Comparison of ENCODE assay signal across 8 mouse cellular contexts in the genomic region with DNA sequence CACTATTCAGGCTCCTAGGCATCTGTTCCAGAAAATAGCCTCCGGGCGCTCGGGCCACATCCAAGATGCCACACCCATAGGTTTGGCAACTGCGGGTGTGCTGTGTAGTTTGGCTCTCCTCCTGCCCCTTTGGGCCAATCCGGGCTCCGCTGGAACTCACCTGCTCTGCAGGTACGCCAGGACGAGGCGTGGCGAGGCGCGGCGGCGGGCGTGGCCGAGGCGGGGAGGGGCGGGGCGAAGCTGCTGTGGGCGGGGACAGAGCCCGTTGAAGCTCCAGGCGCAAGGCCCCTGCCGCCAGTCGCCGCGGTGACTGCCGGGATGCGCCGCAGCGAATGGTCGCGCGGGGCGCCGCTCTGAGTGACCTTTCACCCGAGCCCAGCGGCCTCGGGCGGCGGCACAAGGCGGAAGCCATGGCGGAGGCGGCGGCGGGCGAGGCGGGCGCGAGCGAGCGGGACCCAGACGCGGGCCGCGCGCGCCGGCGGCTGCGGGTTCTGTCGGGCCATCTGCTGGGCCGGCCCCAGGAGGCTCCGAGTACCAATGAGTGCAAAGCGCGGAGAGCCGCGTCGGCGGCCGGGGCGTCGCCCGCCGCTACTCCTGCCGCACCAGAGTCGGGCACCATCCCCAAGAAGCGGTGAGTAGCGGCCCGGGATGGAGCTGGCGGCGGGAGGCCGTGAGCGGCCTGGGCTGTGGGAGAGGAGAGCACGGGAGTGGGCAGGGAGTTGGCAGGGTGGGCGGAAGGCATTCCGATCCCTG. TPM values are rescaled to one million over a fixed set of nuclear protein-coding genes. Genes with fewer than 3 reads are reported as not detected.
DNase-seq lines count a peak whose midpoint lies in the region; ATAC-seq lines count a peak whose summit lies in the region.

TSS of gene Agps (plus strand) at position 297 of the 753 bp plus-strand sequence.

- H3K4me2 ChIP-seq in hindbrain, embryonic 13.5 days = peak within 1 kb of the TSS; percentile 84

- peaks cover 26% of the 10 kb centered on the region for H3K4me1 ChIP-seq in hindbrain, embryonic 13.5 days (replicated peaks)

- peak within 1 kb of the TSS; percentile 86 for H3K27ac ChIP-seq in hindbrain, embryonic 13.5 days

- H3K9ac ChIP-seq in hindbrain, embryonic 13.5 days = peak within 1 kb of the TSS; percentile 92

- peak within 1 kb of the TSS; percentile 91 for H3K4me3 ChIP-seq in hindbrain, embryonic 13.5 days

- under 1% methylated on average over 61 of the region's 86 CpGs for WGBS in hindbrain, embryonic 13.5 days

- peak; percentile 89 for DNase-seq in Muller cell, postnatal 12 days (ENCODE audit: inconsistent ontology term)
- peak; percentile 92 for DNase-seq in cerebellum, adult 9-11 months
- peak; percentile 72 to 87 for DNase-seq in frontal cortex, postnatal 10 days (ENCODE audit: low spot score in 2 of 2)
- peak; percentile 75 to 86 for DNase-seq in layer of hippocampus, postnatal 25 days (ENCODE audit: extremely low spot score in 1 of 2, low spot score in 1 of 2)
- peak; percentile 92 for DNase-seq in lung, postnatal 25 days (ENCODE audit: low spot score)
- peak; percentile 91 for DNase-seq in retina, embryonic 14.5 days (ENCODE audit: low spot score)
- DNase-seq in thymus, postnatal 4 days = peak; percentile 91

- ATAC-seq in hindbrain, embryonic 13.5 days (ENCODE audit: low FRiP score) = peak; percentile 95

- H3K36me3 ChIP-seq in hindbrain, embryonic 13.5 days = no peaks in the 10 kb centered on the region

- H3K27me3 ChIP-seq in hindbrain, embryonic 13.5 days = no peaks in the 10 kb centered on the region

- no peaks in the 10 kb centered on the region for H3K9me3 ChIP-seq in hindbrain, embryonic 13.5 days

RNA-seq across cellular contexts. Expression of gene Agps, which starts in this region (rescaled TPM):
- 32.8 and 32.9 TPM in 2 replicates for polyA plus RNA-seq in hindbrain, embryonic 13.5 days (2015; fragmentation: Nextera tagmentation; extraction: Ambion mirVana)
- 10 to 100 TPM; 42.0 to 44.5 TPM for total RNA-seq in layer of hippocampus, postnatal 25 days (2021)

Comparison
In these comparisons a context has a peak if more than half of its experiments do, and no peak if none do; other contexts are left out.
1. Peak in every context shown above with its lines: DNase-seq, ATAC-seq, H3K4me3 ChIP-seq and H3K27ac ChIP-seq.